Mouse (Mus musculus) liver, embryonic 16.5 days (tissue): ENCODE results near the gene Nudcd3. TPM values are rescaled to one million over a fixed set of nuclear protein-coding genes. Genes with fewer than 3 reads are reported as not detected.

Experiments
- ATAC-seq: fragments of 200-750 bp; cut with Nextera tagmentation; 2 replicates; pipeline ENCODE4 v1.8.0; 2017; ENCODE audit warnings: low read depth, mild to moderate bottlenecking, moderate number of reproducible peaks, moderate library complexity
- H3K27ac ChIP-seq: fragments of 300-500 bp; sonication (generic); 2 replicates; pipeline ENCODE4 v1.5.1; 2014; ENCODE audit warnings: mild to moderate bottlenecking, low read length
- H3K27me3 ChIP-seq: fragments of 300-500 bp; sonication (generic); 2 replicates; pipeline ENCODE4 v1.6.1; 2014; ENCODE audit warnings: low read depth, low read length, mixed read lengths; ENCODE audit not compliant: control insufficient read depth, insufficient read depth
- H3K36me3 ChIP-seq: fragments of 300-500 bp; sonication (generic); 2 replicates; pipeline ENCODE4 v1.6.1; 2014; ENCODE audit warnings: mild to moderate bottlenecking; ENCODE audit not compliant: control insufficient read depth, insufficient read depth
- H3K4me1 ChIP-seq: fragments of 300-500 bp; sonication (generic); 2 replicates; pipeline ENCODE4 v1.6.1; 2014; ENCODE audit warnings: low read depth, low read length, mixed read lengths; ENCODE audit not compliant: control insufficient read depth
- H3K4me2 ChIP-seq: fragments of 300-500 bp; sonication (generic); 2 replicates; pipeline ENCODE4 v1.6.1; 2014; ENCODE audit warnings: low read depth, low read length, mixed read lengths
- H3K4me3 ChIP-seq: fragments of 300-500 bp; sonication (generic); 2 replicates; pipeline ENCODE4 v1.5.1; 2014; ENCODE audit warnings: low read depth, mild to moderate bottlenecking, low read length
- H3K9ac ChIP-seq: fragments of 300-500 bp; sonication (generic); 2 replicates; pipeline ENCODE4 v1.6.1; 2014; ENCODE audit warnings: low read depth, low read length
- H3K9me3 ChIP-seq: fragments of 300-500 bp; sonication (generic); replicated peaks from 2 replicates; pipeline ENCODE4 v1.6.1; 2016; ENCODE audit warnings: low read length; ENCODE audit not compliant: control insufficient read depth
- WGBS: fragments of 180-500 bp; shearing (Covaris S2); extraction: QIAGEN DNeasy Blood & Tissue Kit; methylation state at CpG from one replicate; pipeline ENCODE4 v1.1.7; 2014; ENCODE audit not compliant: insufficient replicate concordance; 5-methylcytosine and 5-hydroxymethylcytosine counted together
- polyA plus RNA-seq: library from polyadenylated mRNA; unstranded; fragments of >200 nt; fragmentation: Nextera tagmentation; extraction: Ambion mirVana; gene quantifications from 2 replicates; pipeline ENCODE4 v1.2.1, GENCODE M21; 2015

The Nudcd3 gene
- polyA plus RNA-seq, 1 experiment from 2014 or later: 11.5 TPM

DNA sequence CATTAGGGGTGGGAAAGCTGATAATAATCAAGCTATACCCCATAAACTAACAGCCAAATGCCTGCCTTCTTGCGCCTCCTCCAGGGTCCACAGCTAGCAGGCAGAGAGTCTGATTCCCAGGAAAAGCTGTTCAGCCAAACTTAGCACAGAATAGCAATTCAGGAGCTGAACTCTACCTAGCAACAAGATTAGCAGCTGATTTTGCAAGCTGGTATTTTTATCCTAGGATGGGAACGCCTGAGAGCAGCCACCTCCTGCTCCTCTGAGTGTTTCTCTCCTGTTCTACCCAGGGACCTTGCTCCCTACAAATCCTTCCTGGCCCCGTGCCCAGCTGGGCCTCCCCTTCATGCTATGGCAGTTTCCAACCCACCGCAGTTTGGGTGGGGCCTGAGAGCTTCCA lies 113.2 kb downstream of the Nudcd3 start:
- H3K4me2 ChIP-seq: no peak overlapping the region
- no peaks in the 10 kb centered on the region for H3K27me3 ChIP-seq
- ATAC-seq: no peak
- no peak overlapping the region for H3K27ac ChIP-seq
- WGBS: 46% methylated on average over 4 of the region's 4 CpGs
- H3K36me3 ChIP-seq: no peaks in the 10 kb centered on the region
- H3K4me1 ChIP-seq: no peaks in the 10 kb centered on the region
- H3K9ac ChIP-seq: no peak overlapping the region
- H3K4me3 ChIP-seq: no peak overlapping the region
- no peaks in the 10 kb centered on the region for H3K9me3 ChIP-seq

DNA sequence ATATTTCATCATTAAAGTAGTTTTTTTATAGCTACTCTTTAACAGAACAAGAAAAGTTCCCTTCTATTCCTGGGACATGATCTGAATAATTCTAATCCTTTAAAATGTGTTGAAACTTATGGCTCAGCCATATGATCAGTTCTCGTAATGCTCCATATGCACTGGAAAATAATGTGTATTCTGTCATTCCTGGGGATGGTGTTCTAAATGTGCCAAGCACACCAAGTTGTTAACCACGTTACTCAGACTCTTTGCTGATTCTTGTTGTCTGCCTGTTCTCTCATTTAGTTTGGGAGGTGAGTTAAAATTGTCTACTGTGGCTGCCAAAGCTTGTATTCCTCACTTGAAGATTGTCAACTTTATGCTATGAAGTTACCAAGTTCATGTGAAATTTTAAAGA lies 121.5 kb downstream of the Nudcd3 start:
- Histone ChIP-seq H3K4me1 (no peaks in the 10 kb centered on the region), H3K36me3 (no peaks in the 10 kb centered on the region), H3K9ac (no peak overlapping the region), H3K27ac (no peak overlapping the region), H3K4me2 (no peak overlapping the region), H3K9me3 (no peaks in the 10 kb centered on the region), H3K4me3 (no peak overlapping the region), H3K27me3 (no peaks in the 10 kb centered on the region)
- ATAC-seq: no peak
- 55% methylated on average over 2 of the region's 2 CpGs for WGBS

DNA sequence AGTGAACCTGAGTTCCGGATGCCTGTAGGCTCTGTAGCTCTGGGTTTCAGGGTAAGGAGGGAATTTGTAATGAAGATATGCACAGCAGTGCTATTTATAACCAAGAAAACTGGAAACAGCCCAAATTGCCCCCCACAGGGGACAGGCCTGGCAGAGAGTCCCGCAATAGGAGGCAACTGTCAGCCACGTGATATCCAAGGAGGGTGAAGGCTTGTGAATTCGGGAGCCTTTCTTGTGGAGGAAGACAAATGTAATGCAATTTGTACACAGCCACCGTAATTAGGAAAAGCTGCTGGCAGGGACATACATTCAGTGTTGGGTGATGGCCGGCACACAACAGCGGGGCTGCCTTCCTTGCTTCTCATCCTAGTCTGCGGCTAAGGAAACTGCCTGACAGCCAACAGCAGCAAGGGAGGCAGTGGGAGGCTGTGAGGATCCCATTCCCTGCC lies 124.6 kb downstream of the Nudcd3 start:
- Histone ChIP-seq H3K4me1 (no peaks in the 10 kb centered on the region), H3K4me3 (no peak overlapping the region), H3K27ac (no peak overlapping the region), H3K36me3 (no peaks in the 10 kb centered on the region), H3K4me2 (no peak overlapping the region), H3K27me3 (no peaks in the 10 kb centered on the region), H3K9ac (no peak overlapping the region), H3K9me3 (no peaks in the 10 kb centered on the region)
- WGBS: 54% methylated on average over 8 of the region's 8 CpGs
- ATAC-seq: no peak

GRCm38 (mm10) chr11:6068181-6068957 lies 131.8 kb downstream of the Nudcd3 start:
- H3K36me3 ChIP-seq: no peaks in the 10 kb centered on the region
- H3K4me1 ChIP-seq: no peaks in the 10 kb centered on the region
- no peak overlapping the region for H3K9ac ChIP-seq
- no peak overlapping the region for H3K4me3 ChIP-seq
- peaks cover 57% of the 10 kb centered on the region for H3K27me3 ChIP-seq
- H3K4me2 ChIP-seq: no peak overlapping the region
- no peak for ATAC-seq
- H3K27ac ChIP-seq: no peak overlapping the region
- WGBS: 15% methylated on average over 18 of the region's 19 CpGs
- no peaks in the 10 kb centered on the region for H3K9me3 ChIP-seq

DNA sequence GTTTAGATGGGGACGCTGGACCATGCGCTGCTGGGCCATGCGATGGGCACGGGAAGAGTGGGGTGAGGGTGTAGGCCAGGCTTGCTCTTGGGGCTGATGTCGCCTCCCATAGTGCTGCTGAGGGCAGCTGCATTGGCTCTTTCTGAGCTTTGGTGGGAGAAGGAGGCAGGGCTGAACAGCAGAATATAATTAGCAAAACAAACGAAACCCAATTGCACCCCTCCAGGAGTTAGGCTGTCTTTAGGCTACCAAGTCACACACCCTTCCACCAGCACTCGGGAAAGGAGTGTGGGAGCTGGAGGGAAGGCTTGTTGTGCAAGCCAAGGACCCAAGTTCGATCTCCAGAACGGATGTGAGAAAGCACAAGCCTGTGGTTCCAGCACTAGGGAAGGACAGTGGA lies 133.1 kb downstream of the Nudcd3 start:
- H3K36me3 ChIP-seq: no peaks in the 10 kb centered on the region
- no peak overlapping the region for H3K4me2 ChIP-seq
- no peak overlapping the region for H3K4me3 ChIP-seq
- no peaks in the 10 kb centered on the region for H3K9me3 ChIP-seq
- H3K4me1 ChIP-seq: no peaks in the 10 kb centered on the region
- H3K27ac ChIP-seq: no peak overlapping the region
- no peak for ATAC-seq
- H3K9ac ChIP-seq: no peak overlapping the region
- H3K27me3 ChIP-seq: peaks cover 64% of the 10 kb centered on the region
- WGBS: 32% methylated on average over 9 of the region's 9 CpGs

GRCm38 (mm10) chr11:6066176-6066575 lies 134.0 kb downstream of the Nudcd3 start, which contains the start of gene Camk2b:
Gene Camk2b, minus strand, starts transcription at chr11:6066362.
- Histone ChIP-seq H3K4me1 (no peaks in the 10 kb centered on the region), H3K4me2 (peak within 1 kb of the TSS; percentile 64), H3K36me3 (no peaks in the 10 kb centered on the region), H3K27ac (no peak within 1 kb of the TSS), H3K27me3 (peaks cover 64% of the 10 kb centered on the region), H3K4me3 (peak within 1 kb of the TSS; percentile 50), H3K9me3 (no peaks in the 10 kb centered on the region), H3K9ac (no peak within 1 kb of the TSS)
- WGBS: 9% methylated on average over 6 of the region's 6 CpGs
- no peak for ATAC-seq

GRCm38 (mm10) chr11:6065551-6066121 lies 134.6 kb downstream of the Nudcd3 start:
- 0 out of 2 replicates have a peak, but pooled peaks have one; percentile 27 for ATAC-seq
- Histone ChIP-seq H3K36me3 (no peaks in the 10 kb centered on the region), H3K27ac (no peak overlapping the region), H3K4me3 (peak overlapping the region; percentile 50), H3K4me1 (no peaks in the 10 kb centered on the region), H3K27me3 (peaks cover 64% of the 10 kb centered on the region), H3K9me3 (no peaks in the 10 kb centered on the region), H3K9ac (no peak overlapping the region), H3K4me2 (peak overlapping the region; percentile 64)
- under 1% methylated on average over 58 of the region's 95 CpGs for WGBS

GRCm38 (mm10) chr11:6065046-6065521 lies 135.1 kb downstream of the Nudcd3 start:
- no peaks in the 10 kb centered on the region for H3K36me3 ChIP-seq
- H3K9me3 ChIP-seq: no peaks in the 10 kb centered on the region
- H3K4me3 ChIP-seq: peak overlapping the region; percentile 50
- H3K27ac ChIP-seq: no peak overlapping the region
- H3K27me3 ChIP-seq: peaks cover 64% of the 10 kb centered on the region
- no peak overlapping the region for H3K9ac ChIP-seq
- 1% methylated on average over 50 of the region's 55 CpGs for WGBS
- H3K4me1 ChIP-seq: no peaks in the 10 kb centered on the region
- H3K4me2 ChIP-seq: peak overlapping the region; percentile 64
- ATAC-seq: no peak
